Mouse (Mus musculus) urinary bladder, adult 18-20 months (tissue): Measurements from ENCODE around the gene Foxd1.

Experiments used
- DNase-seq, 2 experiments: peaks; one replicate each; pipeline ENCODE4 v3.0.0; 2022; ENCODE audit warnings: low spot score in 2 of 2, mixed read lengths in 2 of 2

The Foxd1 gene

GRCm38 (mm10) chr13:98354090-98354801 is at the start of gene Foxd1:
Gene Foxd1, plus strand, starts transcription at chr13:98354242.
- peak in 1 of 2 experiments; percentile 44 for DNase-seq

- no peak for DNase-seq
Observed at GRCm38 (mm10) chr13:98305257-98305656, 48.8 kb upstream of the Foxd1 start.

- no peak for DNase-seq
Observed at GRCm38 (mm10) chr13:98306393-98306792, 47.6 kb upstream of the Foxd1 start.

GRCm38 (mm10) chr13:98306852-98307475 is 47.1 kb upstream of the Foxd1 start:
- no peak for DNase-seq

DNA sequence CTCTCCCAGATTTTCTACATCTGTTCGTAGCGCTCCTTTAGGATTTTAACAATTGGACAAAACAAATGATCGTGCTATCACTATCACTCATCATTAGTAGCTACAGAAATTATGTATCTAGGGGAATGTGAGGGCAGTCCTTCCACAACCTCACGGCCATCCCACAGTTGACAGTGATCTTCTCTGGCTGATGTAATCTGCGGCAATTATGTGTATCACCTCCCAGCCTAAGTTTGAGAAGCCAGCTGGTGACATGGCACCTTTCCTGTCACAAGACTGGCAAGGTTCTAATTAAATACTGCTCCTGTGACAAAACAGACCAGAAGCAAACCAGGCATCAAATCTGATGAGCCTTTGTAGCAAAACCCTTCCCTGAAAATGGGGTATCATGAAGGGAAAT is 46.0 kb upstream of the Foxd1 start:
- DNase-seq: no peak

- DNase-seq: no peak
Observed at GRCm38 (mm10) chr13:98308724-98309123, 45.3 kb upstream of the Foxd1 start.

DNA sequence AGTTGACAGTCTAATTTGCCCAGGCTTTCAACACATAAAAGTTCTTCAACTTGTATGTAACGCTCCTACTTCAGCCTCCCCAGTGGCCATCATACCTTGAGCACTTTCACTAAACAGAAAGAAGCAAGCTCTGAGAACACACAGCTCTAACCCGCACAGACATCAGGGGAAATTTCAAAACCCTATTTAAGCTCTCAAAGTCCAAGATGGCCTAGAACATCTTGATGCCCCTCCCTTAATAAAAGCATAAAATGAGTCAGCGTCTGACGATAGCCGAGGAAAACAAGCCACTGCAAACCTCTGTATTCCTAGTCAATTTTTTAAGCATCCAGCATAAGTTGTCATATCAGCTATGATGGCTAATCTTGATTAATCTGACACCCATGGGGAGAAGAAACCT is 42.4 kb upstream of the Foxd1 start:
- DNase-seq: no peak

DNA sequence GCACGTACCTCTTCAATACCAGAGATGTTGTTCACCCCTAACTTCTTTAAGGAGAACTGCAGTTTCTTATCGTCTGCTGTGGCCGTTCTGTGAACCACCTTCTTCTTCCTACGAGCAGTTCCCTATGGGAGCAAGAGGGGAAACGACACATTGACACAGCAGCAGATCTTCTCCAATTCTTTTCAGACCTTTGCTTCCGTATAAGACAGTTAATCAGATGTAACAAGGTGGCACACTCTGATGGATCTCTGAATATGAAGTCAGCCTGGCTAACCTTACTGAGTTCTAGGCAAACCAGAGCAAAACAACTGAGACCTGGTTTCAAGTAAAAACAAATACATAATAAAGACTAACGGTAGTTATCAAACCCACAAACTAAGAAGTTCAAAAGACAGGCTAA is 40.4 kb upstream of the Foxd1 start:
- DNase-seq: no peak

DNA sequence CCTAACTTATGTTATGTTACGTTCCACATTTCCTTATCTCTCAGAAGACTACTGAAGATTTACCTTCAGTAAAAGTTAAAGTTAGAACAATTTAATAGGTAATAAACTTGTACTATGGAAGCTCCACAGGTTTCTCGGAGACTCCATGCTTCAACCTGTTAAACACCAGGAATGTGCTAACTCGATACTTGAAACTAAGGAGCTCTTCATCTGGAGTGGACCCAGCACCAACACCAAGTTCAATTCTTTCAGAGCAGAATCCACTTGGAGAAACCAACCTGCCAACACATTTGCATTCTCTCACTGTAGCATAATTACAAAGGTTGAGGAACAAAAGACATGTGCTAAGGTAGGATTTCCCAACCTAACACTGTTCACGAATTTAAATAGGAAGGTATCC is 38.9 kb upstream of the Foxd1 start:
- DNase-seq: no peak

GRCm38 (mm10) chr13:98316140-98316479 is 37.9 kb upstream of the Foxd1 start:
- DNase-seq: no peak

DNA sequence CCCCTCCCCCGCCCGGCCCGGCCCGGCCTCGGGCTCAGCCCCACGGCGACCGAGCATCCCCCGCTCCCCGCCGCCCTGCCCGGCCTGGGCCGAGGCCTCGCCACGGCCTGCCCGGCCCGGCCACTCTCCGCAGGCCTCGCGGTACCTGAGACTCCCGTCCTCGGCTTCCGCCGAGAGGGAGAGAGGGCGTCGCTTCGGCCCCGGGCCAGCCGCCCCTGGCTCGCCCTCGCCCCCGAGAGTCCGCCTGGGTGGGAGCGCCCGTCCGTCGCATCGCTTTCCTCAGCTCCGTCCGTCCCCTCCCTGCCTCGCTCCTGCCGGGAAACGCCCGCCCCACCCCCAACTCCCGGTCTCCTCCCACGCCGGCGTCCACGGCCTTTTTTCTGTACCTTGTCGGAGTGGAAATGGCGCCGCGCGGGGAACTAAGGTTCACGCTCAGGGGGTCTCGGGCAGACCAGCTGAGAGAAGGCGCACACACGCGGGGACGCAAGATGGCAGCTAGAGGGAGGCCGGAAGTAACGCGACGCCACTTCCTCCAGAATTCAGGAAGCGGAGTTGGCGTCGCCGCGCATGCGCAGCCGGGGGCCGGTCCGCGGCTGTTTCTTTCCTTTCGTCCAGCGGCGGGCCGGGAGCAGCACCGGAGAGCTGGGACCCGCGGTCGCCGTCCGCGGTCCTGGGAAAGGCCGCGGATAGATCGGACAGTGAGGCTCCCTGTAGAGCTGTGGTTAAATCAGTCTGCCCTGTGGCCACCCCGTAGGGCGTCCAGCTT is 37.4 kb upstream of the Foxd1 start, which contains the start of gene Btf3:
Gene Btf3, minus strand, starts transcription at position 527 of the 766 bp plus-strand sequence.
- DNase-seq: peak; percentile 85 to 87

GRCm38 (mm10) chr13:98317246-98317677 is 36.8 kb upstream of the Foxd1 start:
- no peak for DNase-seq

DNA sequence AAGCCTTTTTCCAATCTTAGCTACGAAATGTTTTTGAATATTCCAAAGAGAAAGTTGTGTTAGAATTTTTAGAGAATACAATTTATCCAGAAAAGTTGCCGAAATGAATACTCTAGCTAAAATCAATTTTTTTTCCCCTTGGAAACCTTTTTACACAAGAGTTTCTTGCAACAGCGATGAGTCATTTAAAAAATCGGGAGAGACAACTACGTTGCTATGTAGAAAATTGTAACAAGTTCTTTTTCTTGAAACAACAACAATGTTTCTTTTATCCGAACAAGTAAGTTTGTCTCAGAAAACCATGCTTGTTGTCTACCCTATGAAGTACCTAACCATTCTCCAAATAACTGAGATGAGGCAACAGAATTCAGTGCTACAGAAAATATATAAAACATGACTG is 36.1 kb upstream of the Foxd1 start:
- DNase-seq: no peak

DNA sequence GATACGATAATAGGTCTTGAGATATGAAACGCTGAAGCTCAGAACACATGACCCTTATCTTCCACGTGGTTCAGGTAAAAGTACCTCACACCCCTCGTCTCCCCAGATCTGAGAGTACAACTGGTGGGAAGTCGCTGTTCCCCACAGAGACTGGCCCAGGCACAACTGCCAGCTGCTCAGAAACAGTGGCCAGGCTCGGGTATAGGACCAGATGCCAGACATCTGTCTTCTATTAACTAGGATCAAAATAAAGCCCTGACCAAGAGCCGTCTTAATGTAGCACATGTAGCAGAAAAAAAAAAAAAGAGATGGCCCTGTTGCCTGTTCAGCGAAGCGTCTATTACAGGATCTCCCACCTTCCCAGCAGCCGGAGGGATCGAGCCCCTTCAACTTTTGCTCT is 29.0 kb upstream of the Foxd1 start:
- no peak for DNase-seq

- DNase-seq: no peak
Observed at GRCm38 (mm10) chr13:98332106-98332505, 21.9 kb upstream of the Foxd1 start.

DNA sequence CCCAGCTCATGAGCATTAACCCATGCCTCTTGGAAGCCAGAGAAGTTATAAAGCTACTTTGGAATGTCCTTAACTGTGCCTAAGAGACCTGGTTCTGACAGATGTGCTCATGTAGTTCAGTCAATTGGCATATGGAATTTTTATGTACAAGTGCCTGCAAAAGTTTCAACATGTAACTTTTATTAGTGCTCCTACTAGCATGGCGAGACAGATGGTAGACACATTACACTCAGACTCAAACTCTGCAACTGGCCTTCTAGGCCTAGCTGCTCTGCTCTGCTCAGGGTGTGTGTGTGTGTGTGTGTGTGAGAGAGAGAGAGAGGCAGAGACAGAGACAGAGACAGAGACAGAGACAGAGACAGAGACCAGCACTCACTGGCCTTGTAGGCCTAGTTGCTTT is 17.8 kb upstream of the Foxd1 start:
- DNase-seq: no peak

DNA sequence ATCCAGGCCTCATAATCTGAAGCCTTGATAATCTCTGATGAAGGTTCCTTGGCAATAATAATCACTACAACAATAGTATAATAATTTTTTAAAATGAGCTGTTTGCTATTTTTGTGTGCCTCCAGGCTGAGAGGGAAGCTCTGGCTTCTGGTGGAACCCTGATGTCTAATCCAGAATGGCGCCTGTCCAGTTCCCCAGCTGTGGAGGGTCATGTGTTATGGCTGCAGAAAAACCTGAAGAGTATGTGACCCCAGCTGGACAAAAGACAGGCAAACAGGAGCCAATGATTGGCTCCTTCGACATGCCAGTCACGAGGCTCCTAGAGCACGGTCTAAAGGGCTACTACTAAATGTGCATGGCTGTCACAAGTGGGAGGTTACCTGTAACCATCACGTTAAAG is 13.5 kb upstream of the Foxd1 start:
- DNase-seq: no peak

- no peak for DNase-seq
Observed at GRCm38 (mm10) chr13:98349491-98349890, 4.6 kb upstream of the Foxd1 start.

DNA sequence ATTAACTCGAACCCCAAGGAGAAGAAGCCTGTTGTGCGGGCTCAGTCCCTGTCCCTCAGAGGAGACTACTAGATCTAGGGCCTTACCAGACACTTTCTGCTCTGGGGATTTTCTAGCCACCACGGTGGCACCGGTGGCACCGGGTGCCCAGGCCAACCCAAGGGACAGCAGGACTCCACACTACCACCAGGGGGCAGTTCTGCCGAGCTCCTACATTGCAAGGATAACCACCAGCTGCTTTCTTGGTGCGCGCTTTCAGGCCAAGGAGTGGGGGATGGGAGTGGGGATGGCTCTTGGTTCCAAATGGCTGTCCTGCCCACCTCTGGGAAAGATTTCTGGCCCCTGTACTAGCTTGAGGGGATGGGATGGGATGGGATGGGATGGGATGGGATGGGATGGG is 2.5 kb upstream of the Foxd1 start:
- no peak for DNase-seq

- no peak for DNase-seq
Observed at GRCm38 (mm10) chr13:98352381-98352975, 1.6 kb upstream of the Foxd1 start.

DNA sequence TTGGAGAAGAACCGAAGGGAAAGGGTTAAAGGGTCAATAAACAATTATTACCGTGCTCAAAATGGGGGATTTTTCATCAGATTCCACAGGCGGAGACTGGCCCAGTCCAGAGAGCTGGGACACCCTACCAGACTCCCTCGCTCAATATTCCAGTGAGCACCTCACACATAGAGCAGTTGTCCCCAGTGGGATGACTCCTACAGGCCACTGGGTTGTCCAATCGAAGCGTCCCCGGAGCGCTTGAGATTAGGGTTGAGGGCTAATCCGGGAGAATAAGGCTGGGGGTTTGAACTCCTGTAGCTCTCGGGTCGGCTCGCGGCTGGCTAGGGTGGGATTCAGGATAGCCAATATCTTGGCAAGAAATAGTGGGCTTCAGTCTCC is 343 bp upstream of the Foxd1 start:
- DNase-seq: peak in 1 of 2 experiments; percentile 20

DNA sequence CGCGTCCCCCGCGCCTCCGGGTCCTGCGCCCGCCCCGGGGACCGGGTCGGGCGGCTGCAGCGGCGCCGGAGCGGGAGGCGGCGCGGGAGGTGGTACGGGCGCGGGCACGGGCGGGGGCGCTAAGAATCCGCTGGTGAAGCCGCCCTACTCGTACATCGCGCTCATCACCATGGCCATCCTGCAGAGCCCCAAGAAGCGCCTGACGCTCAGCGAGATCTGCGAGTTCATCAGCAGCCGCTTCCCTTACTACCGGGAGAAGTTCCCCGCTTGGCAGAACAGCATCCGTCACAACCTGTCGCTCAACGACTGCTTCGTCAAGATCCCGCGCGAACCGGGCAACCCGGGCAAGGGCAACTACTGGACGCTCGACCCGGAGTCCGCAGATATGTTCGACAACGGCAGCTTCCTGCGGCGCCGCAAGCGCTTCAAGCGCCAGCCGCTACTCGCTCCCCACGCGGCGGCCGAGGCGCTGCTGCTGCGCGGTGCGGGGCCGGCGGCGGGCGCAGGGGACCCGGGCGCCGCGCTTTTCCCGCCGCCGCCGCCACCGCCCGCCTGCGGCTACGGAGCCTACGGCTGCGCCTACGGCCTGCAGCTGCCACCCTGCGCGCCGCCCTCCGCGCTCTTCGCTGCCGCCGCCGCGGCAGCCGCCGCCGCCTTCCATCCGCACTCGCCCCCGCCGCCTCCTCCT is 973 bp downstream of the Foxd1 start:
- DNase-seq: peak; percentile 2 to 57
